Mouse (Mus musculus): ENCODE measurements around the gene Wdr72. TPM values are rescaled to one million over a fixed set of nuclear protein-coding genes. Genes with fewer than 3 reads are reported as not detected.

The Wdr72 gene
- polyA plus RNA-seq, 1 experiment from 2014 or later = 0.98 TPM

- 63% methylated on average over 1 of the region's 1 CpGs for WGBS
- Histone ChIP-seq H3K27me3 (replicated peaks) (no peaks in the 10 kb centered on the region), H3K4me2 (no peak overlapping the region), H3K4me1 (no peaks in the 10 kb centered on the region), H3K36me3 (no peaks in the 10 kb centered on the region), H3K27ac (no peak overlapping the region), H3K4me3 (replicated peaks) (no peak overlapping the region), H3K9me3 (no peaks in the 10 kb centered on the region), H3K9ac (no peak overlapping the region)
- ATAC-seq (ENCODE audit: insufficient read depth, low FRiP score, low read depth) = no peak
Observed at GRCm38 (mm10) chr9:74249486-74249885, 139.3 kb downstream of the Wdr72 start.

GRCm38 (mm10) chr9:74250522-74250921 lies 140.4 kb downstream of the Wdr72 start:
- ATAC-seq (ENCODE audit: insufficient read depth, low FRiP score, low read depth) = no peak
- H3K4me1 ChIP-seq = no peaks in the 10 kb centered on the region
- 33% methylated on average over 1 of the region's 1 CpGs for WGBS

GRCm38 (mm10) chr9:74258389-74258788 lies 148.2 kb downstream of the Wdr72 start:
- Histone ChIP-seq H3K4me1 (no peaks in the 10 kb centered on the region), H3K9ac (no peak overlapping the region), H3K27me3 (replicated peaks) (no peaks in the 10 kb centered on the region), H3K27ac (no peak overlapping the region), H3K4me2 (no peak overlapping the region), H3K36me3 (no peaks in the 10 kb centered on the region), H3K9me3 (no peaks in the 10 kb centered on the region), H3K4me3 (replicated peaks) (no peak overlapping the region)
- no peak for ATAC-seq (ENCODE audit: insufficient read depth, low FRiP score, low read depth)
- WGBS = 64% methylated on average over 4 of the region's 4 CpGs

More at GRCm38 (mm10) chr9:74250522-74250921, 140.4 kb downstream of the Wdr72 start:
- Histone ChIP-seq H3K9ac (no peak overlapping the region), H3K27me3 (replicated peaks) (no peaks in the 10 kb centered on the region), H3K4me2 (no peak overlapping the region), H3K27ac (no peak overlapping the region), H3K4me3 (replicated peaks) (no peak overlapping the region), H3K9me3 (no peaks in the 10 kb centered on the region), H3K36me3 (no peaks in the 10 kb centered on the region)

GRCm38 (mm10) chr9:74277752-74278385 lies 167.7 kb downstream of the Wdr72 start:
- H3K4me3 ChIP-seq (replicated peaks) = no peak overlapping the region
- no peak overlapping the region for H3K27ac ChIP-seq
- no peak overlapping the region for H3K4me2 ChIP-seq
- no peak for ATAC-seq (ENCODE audit: insufficient read depth, low FRiP score, low read depth)
- H3K4me1 ChIP-seq = peaks cover 8% of the 10 kb centered on the region; the same call in 1 of the 2 replicates
- 53% methylated on average over 14 of the region's 14 CpGs for WGBS
- H3K9ac ChIP-seq = no peak overlapping the region
- no peaks in the 10 kb centered on the region for H3K27me3 ChIP-seq (replicated peaks)
- H3K36me3 ChIP-seq = no peaks in the 10 kb centered on the region
- H3K9me3 ChIP-seq = no peaks in the 10 kb centered on the region

- Histone ChIP-seq H3K27ac (no peak overlapping the region), H3K4me3 (replicated peaks) (no peak overlapping the region), H3K9ac (no peak overlapping the region), H3K4me1 (0 out of 2 replicates have a peak, but pooled peaks cover under 1% of the 10 kb centered on the region), H3K4me2 (no peak overlapping the region), H3K9me3 (no peaks in the 10 kb centered on the region), H3K27me3 (replicated peaks) (no peaks in the 10 kb centered on the region), H3K36me3 (no peaks in the 10 kb centered on the region)
- 56% methylated on average over 3 of the region's 3 CpGs for WGBS
- no peak for ATAC-seq (ENCODE audit: insufficient read depth, low FRiP score, low read depth)
Observed at GRCm38 (mm10) chr9:74282072-74282471, 171.9 kb downstream of the Wdr72 start.

GRCm38 (mm10) chr9:74286210-74286609 lies 176.1 kb downstream of the Wdr72 start:
- no peak overlapping the region for H3K9ac ChIP-seq
- no peaks in the 10 kb centered on the region for H3K9me3 ChIP-seq
- H3K4me1 ChIP-seq = no peaks in the 10 kb centered on the region
- H3K27ac ChIP-seq = no peak overlapping the region
- WGBS = 32% methylated on average over 2 of the region's 2 CpGs
- H3K4me2 ChIP-seq = no peak overlapping the region
- H3K27me3 ChIP-seq (replicated peaks) = no peaks in the 10 kb centered on the region
- no peaks in the 10 kb centered on the region for H3K36me3 ChIP-seq
- no peak for ATAC-seq (ENCODE audit: insufficient read depth, low FRiP score, low read depth)
- H3K4me3 ChIP-seq (replicated peaks) = no peak overlapping the region

GRCm38 (mm10) chr9:74294479-74294878 lies 184.3 kb downstream of the Wdr72 start:
- no peaks in the 10 kb centered on the region for H3K9me3 ChIP-seq
- no peak overlapping the region for H3K27ac ChIP-seq
- WGBS = 70% methylated on average over 3 of the region's 3 CpGs
- no peak overlapping the region for H3K4me2 ChIP-seq
- no peak overlapping the region for H3K9ac ChIP-seq
- H3K4me1 ChIP-seq = no peaks in the 10 kb centered on the region
- no peak overlapping the region for H3K4me3 ChIP-seq (replicated peaks)
- H3K36me3 ChIP-seq = no peaks in the 10 kb centered on the region
- no peaks in the 10 kb centered on the region for H3K27me3 ChIP-seq (replicated peaks)
- ATAC-seq (ENCODE audit: insufficient read depth, low FRiP score, low read depth) = no peak

GRCm38 (mm10) chr9:74318771-74319170 lies 208.6 kb downstream of the Wdr72 start:
- H3K27ac ChIP-seq = no peak overlapping the region
- WGBS = 72% methylated on average over 1 of the region's 1 CpGs
- no peak overlapping the region for H3K4me3 ChIP-seq (replicated peaks)
- H3K9me3 ChIP-seq = no peaks in the 10 kb centered on the region
- H3K4me2 ChIP-seq = no peak overlapping the region
- H3K36me3 ChIP-seq = no peaks in the 10 kb centered on the region
- no peaks in the 10 kb centered on the region for H3K27me3 ChIP-seq (replicated peaks)
- no peak for ATAC-seq (ENCODE audit: insufficient read depth, low FRiP score, low read depth)
- H3K9ac ChIP-seq = no peak overlapping the region
- H3K4me1 ChIP-seq = no peaks in the 10 kb centered on the region

GRCm38 (mm10) chr9:74324089-74324924 lies 214.2 kb downstream of the Wdr72 start:
- Histone ChIP-seq H3K4me1 (no peaks in the 10 kb centered on the region), H3K27me3 (replicated peaks) (no peaks in the 10 kb centered on the region), H3K36me3 (no peaks in the 10 kb centered on the region), H3K9me3 (no peaks in the 10 kb centered on the region), H3K27ac (no peak overlapping the region), H3K4me3 (replicated peaks) (no peak overlapping the region), H3K9ac (no peak overlapping the region), H3K4me2 (no peak overlapping the region)
- peak; percentile 88 for ATAC-seq (ENCODE audit: insufficient read depth, low FRiP score, low read depth)
- 35% methylated on average over 11 of the region's 11 CpGs for WGBS

- 50% methylated on average over 3 of the region's 3 CpGs for WGBS
- H3K27ac ChIP-seq = no peak overlapping the region
- no peak overlapping the region for H3K4me3 ChIP-seq (replicated peaks)
- H3K4me1 ChIP-seq = no peaks in the 10 kb centered on the region
- no peak overlapping the region for H3K9ac ChIP-seq
- H3K9me3 ChIP-seq = no peaks in the 10 kb centered on the region
- no peaks in the 10 kb centered on the region for H3K36me3 ChIP-seq
- no peaks in the 10 kb centered on the region for H3K27me3 ChIP-seq (replicated peaks)
- H3K4me2 ChIP-seq = no peak overlapping the region
- ATAC-seq (ENCODE audit: insufficient read depth, low FRiP score, low read depth) = no peak
Observed at GRCm38 (mm10) chr9:74324925-74325295, 214.8 kb downstream of the Wdr72 start.

GRCm38 (mm10) chr9:74325981-74326380 lies 215.8 kb downstream of the Wdr72 start:
- H3K27ac ChIP-seq = no peak overlapping the region
- ATAC-seq (ENCODE audit: insufficient read depth, low FRiP score, low read depth) = no peak
- 50% methylated on average over 1 of the region's 1 CpGs for WGBS

GRCm38 (mm10) chr9:74328821-74329220 lies 218.7 kb downstream of the Wdr72 start:
- no peak overlapping the region for H3K27ac ChIP-seq
- H3K9ac ChIP-seq = no peak overlapping the region
- no peaks in the 10 kb centered on the region for H3K9me3 ChIP-seq
- no peaks in the 10 kb centered on the region for H3K4me1 ChIP-seq
- H3K36me3 ChIP-seq = no peaks in the 10 kb centered on the region
- H3K27me3 ChIP-seq (replicated peaks) = no peaks in the 10 kb centered on the region
- no peak overlapping the region for H3K4me2 ChIP-seq
- WGBS = 66% methylated on average over 5 of the region's 5 CpGs
- H3K4me3 ChIP-seq (replicated peaks) = no peak overlapping the region
- ATAC-seq (ENCODE audit: insufficient read depth, low FRiP score, low read depth) = no peak

More at GRCm38 (mm10) chr9:74325981-74326380, 215.8 kb downstream of the Wdr72 start:
- Histone ChIP-seq H3K9ac (no peak overlapping the region), H3K9me3 (no peaks in the 10 kb centered on the region), H3K4me1 (no peaks in the 10 kb centered on the region), H3K36me3 (no peaks in the 10 kb centered on the region), H3K4me3 (replicated peaks) (no peak overlapping the region), H3K27me3 (replicated peaks) (no peaks in the 10 kb centered on the region), H3K4me2 (no peak overlapping the region)

All from stomach, embryonic 15.5 days (tissue).